Mouse (Mus musculus): ENCODE measurements at regions not wholly inside any gene's neighbourhood (a gene's known extent, or its start where the extent isn't known, plus 50 kb on each side); places are given as distances from the start of the nearest gene placed in this dataset.

- no peak for DNase-seq
These were observed 140.1 kb upstream of the Smim15 start for GRCm38 (mm10) chr13:107904051-107904740.

DNA sequence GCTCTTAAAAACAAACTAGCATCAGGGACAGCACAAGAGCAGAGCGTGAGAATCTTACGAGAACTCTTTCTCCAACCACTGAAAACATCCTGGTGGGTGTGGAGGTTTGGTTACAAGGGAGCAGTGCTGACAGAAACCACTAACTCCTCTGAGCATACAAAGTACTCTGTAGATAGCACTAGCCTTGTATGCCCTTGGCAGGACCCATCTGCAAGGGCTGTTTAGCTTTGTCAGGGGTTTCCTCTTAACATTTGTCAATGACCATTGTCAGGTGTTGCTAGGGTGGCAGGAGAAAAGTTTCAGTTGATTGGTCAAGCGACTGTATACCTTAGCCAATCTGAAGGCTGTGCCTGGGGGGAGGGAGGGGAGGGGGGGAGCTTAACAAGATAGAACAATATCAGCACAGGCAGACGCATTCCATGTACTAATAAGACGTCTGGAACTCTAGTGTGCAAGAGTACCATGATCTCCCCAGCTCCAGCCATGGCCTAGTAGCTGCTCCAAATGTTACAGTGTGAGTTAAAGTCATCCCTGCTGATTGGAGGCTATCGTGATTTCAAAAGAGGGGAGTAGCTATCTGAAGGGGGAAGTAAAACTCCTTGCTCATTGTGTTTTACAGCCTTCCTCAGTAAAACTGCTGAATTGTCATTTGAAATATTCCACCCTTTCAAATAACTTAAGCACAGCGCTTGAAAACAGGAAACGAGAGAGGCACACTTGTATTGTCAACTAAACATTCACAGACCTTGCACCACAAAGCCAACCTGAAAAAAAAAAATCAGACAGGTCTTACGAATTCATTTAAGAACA, 140.9 kb upstream of the Smim15 start:
- no peak for DNase-seq

- DNase-seq: no peak
These were observed 141.5 kb upstream of the Smim15 start for GRCm38 (mm10) chr13:107902800-107903149.

GRCm38 (mm10) chr13:107899600-107900229, 144.5 kb upstream of the Smim15 start:
- DNase-seq: peak; percentile 63

GRCm38 (mm10) chr13:107897646-107898045, 146.6 kb upstream of the Smim15 start:
- no peak for DNase-seq

DNA sequence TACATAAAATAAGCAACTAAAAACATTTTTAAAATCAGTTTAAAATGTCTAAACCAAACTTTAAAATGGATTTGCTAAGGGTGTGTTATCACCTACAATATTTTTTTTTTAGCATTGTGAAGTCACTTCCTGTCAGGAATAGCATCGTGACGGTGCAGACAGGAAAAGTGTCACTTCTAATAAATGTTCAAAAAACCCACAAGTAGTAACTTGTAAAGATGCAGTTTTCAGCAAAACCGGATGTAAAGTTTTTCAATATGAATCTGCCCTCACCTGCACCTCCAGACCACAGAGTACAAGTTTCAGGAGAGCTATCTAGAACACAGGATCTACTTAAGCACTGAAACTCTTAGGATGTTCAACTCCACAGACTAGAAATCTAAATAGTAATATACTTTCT, 147.1 kb upstream of the Smim15 start:
- no peak for DNase-seq

- DNase-seq: peak; percentile 19
These were observed 150.6 kb upstream of the Smim15 start for GRCm38 (mm10) chr13:107893581-107894183.

DNA sequence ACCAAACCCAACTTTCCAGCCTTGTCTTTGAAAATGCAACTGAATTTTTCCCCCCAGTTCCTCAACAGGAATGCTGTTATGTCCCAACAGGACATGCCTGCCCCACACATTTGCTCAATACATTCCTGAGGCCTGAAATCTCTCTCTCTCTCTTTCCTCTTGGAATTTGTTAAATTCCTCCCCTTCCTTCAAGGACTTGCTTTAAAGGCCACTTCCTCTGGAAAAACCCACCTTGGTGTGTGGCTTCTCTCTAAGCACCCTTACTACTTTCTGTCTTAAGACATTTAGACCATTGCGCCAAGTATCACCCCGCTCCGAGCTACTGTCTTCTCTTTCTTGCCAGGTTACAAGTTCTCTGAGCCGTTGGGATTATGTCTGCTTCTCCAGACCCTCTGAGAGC, 151.2 kb upstream of the Smim15 start:
- DNase-seq: no peak

- DNase-seq: peak; percentile 18
These were observed 152.3 kb upstream of the Smim15 start for GRCm38 (mm10) chr13:107891946-107892345.

DNA sequence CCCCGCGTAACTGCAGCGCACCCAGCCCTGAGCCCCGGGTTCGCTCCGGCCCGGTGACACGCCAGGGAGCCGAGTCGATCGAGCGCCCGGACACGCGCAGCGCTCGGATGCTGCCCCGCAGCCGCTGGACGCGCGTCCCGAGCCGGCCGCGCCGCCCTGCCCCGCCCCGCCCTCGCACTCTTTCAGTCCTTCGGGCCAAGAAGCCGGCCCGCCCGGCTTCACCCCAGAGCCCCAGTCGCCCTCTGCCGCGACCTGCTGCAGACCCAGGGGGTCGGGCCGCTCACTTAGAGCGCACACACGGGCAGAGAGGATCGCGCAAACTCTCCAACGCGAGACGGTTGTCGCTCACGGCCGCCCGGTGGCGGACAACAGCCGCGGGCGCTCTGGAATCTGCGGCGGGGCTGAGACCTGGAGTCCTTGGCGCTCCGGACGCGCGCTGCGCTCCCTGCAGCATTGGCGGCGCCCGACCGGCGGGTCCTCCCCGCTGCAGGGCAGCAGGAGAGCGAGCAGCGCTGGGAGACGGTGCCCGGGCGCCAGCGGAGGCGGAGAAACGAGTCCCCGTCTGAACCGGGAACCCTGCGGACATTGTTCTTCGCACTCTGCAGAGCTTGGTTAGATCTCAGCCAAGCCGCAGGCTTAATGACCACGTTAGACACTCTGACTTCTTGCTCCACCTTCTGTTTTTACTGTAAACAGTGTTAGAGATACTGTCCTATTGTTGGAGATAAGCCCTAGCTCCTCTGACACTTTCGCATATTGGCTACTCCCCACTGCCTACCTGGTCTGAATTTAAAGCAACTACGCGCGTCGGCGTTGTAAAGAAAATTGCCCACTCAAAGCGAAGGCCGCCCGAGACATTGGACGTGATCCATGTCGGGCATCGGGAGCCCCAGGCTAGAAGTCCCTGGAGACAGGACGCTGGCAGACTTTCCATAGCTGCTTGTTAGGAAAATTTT, 153.1 kb upstream of the Smim15 start:
- DNase-seq: peak; percentile 82

DNA sequence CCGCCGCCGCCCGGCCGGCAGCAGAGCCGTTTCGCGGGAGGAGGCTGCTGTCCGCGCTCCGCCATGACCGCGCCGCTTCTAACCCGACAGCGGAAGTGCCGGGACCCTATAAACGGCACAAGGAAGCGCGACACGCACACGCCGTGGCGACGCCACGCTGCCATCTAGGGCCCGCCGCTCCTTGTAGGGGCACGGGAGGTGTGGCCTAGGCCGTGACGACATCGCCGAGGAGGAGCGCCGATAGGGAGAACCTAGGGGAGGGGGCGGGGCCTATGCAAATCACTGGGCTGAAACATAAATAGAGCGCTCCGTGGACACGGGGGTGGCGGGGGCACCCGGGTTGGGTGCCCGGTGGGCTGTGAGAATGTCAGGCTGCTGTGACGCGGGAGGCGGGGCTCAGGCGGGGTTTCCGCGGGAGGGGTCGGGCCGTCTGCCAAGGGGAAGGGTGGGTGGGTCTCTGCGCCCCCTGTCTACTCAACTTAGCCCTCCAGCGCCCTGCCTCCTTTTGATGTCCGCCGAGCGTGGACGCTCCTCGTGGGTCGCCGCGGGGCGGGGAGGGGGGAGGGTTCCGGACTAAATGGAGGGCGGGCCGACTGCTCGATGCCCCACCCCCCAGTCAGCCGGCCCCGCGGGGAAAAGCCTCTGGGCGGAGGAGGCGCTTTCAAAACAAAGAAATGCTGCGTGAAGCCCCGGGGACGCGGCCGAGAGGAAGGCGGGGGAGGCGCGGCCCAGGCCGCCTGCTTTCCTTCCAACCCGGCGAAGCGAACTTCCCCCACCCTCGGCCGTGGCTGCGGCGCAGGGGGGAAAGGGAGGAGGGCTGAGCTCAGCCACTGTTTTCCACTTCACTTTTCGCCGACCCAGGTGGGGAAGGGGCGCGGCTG, 154.0 kb upstream of the Smim15 start:
- DNase-seq: peak; percentile 99

- no peak for DNase-seq
These were observed 154.7 kb upstream of the Smim15 start for GRCm38 (mm10) chr13:107889588-107889984.

GRCm38 (mm10) chr13:107888571-107889451, 155.4 kb upstream of the Smim15 start:
- peak; percentile 77 for DNase-seq

DNA sequence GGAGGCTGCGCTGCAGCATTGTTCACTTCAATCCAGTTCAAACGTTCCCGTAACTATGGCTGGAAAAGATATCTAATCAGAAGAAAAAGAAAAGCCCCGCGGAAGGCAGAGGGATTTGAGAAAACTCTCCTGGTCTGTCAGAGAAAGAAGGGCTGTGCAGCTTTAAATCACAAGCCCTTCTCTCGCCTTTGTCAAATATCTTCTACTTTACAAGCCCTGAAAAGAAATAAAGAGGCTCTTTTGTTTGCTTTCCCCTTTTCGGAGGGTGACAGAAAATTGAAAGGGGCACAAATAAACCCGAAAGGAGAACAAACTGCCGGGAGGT, 156.1 kb upstream of the Smim15 start:
- DNase-seq: no peak

DNA sequence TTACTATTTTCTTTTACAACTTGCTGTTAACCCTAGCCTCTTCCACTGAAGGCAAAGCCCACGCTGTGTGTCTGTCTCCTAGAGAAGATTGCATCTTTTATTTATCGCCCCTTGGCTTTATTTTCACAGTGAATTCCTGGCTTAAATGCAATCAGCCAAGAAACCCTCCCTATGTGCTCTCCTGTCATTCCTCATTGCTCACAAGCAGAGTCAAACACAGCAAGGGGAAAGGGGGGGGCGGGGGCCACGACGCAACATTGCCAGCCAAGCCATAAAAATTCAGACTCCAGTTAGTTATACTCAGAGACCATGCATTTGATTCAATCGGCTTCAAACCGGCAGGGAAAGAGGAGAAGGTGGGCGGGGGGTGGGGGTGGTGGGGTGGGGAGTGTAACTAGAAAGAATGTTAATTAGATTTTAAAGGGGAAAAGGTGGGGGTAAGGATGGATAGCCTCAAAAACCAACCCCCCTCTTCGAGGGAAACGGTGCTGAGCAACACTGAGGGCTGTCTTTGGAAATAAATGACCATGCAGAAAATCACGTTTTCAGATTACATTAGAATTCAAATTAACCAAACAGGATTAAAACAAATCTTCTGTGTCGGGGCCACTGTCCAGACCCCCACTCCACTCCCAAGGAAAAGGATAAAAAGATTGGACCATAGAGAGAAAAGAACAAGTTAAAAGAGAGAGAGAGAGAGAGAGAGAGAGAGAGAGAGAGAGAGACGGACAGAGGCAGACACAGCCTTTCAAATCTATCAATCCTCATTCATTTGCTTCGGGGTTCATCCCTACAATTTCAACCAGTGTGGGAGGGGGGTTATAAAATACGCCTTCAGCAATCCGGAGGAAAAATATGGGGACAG, 156.6 kb upstream of the Smim15 start:
- DNase-seq: no peak

DNA sequence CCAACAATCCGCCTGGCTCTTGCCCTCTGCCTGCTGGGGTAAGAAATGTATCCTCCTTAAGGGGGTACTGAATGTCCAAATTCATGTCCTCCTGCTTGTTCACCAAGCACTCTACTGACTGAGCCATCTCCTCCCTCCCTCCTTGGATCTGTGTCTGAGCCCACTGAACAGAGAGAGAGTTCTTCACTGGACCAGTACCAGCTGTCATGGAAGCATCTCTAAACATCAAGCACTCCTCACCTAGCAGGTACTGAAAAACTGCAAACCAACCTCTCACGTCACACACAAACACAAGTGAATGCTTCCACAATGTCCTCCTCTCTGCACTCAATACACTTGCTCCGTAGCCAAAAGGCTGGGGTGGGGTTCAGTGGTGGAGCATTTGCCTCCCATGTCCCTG, 159.4 kb upstream of the Smim15 start:
- no peak for DNase-seq

DNA sequence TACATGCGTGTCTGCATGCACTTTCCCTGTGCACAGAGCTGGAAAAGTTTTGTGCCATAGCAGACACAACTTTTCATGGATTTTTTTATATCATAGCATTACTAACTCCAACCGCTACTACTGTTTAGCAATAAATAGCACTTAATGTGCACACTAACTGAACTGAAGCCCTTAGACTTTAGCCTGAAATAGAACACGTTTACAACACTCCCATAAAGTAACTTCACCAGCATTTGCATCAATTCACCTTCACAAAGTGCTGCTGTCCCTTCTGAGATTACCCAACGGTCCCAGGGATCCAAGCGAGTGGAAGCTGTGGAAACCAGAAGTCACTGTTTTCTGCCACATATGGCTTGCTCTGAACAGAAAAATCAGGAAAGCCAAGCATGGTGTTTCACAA, 161.9 kb upstream of the Smim15 start:
- no peak for DNase-seq

- DNase-seq: no peak
These were observed 163.7 kb upstream of the Smim15 start for GRCm38 (mm10) chr13:107880551-107880950.

DNA sequence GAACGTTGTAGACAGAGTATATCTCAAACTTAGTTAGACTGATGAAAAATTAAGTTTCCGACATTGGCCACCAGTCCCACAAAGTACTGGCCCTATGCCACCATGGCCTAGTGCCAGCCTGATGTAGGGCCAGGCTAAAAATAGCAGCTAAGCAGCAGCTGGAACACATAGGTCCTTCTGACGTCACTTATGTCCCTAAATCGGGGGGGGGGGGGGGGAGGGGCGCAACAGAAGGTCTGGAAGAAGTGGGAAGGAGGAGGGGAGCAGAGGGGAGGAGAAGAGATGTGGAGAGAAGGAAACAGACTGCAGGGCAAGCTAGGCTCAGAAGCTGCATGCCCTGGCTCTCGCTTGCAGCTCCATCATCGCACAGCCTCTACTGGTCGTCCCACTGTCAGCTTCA, 164.7 kb upstream of the Smim15 start:
- peak; percentile 83 for DNase-seq

Data from adrenal gland, postnatal 10 days (tissue).